Mouse (Mus musculus) heart, postnatal 0 days (tissue): ENCODE data around the gene Cmc2.

Experiments
- CTCF ChIP-seq: IDR thresholded peaks from 2 replicates; pipeline ENCODE4 v1.5.1; 2016; ENCODE audit warnings: antibody characterized with exemption, control low read depth, low read depth
- EP300 ChIP-seq: IDR thresholded peaks from 2 replicates; pipeline ENCODE4 v1.6.1; 2016; ENCODE audit warnings: antibody characterized with exemption, low read depth

DNA sequence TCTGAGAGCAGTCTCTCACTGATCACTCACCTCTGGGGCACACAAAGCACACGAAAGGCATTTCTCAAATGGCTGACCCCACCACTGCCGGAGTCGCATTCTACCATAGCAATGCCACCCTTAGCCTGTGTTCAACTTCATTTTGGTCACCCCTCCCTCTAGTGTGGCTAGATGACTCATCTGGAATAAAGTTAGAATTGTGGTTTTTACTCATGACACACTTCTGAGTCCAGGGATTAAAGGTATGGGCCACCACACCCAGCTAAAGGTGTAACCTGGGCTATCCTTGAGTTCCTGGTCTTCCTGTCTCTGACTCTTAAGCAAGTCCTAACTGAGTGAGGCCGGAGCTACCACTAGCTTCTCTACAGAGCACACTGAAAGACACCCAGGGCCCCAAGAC lies 15.4 kb downstream of the Cmc2 start:
- no peak for TF ChIP-seq CTCF
- no peak for TF ChIP-seq EP300
